Mouse (Mus musculus) gastrocnemius, adult 2 months (tissue): ENCODE measurements around the gene Psma6. TPM values are rescaled to one million over a fixed set of nuclear protein-coding genes. Genes with fewer than 3 reads are reported as not detected.

ENCODE experiments used
- DNase-seq: peaks from one replicate; pipeline ENCODE4 v3.0.0; 2022
- H3K27ac ChIP-seq: fragments of 200-600 bp; 2 replicates; pipeline ENCODE4 v1.8.1; 2022; ENCODE audit warnings: mild to moderate bottlenecking
- H3K4me3 ChIP-seq: fragments of 200-600 bp; 2 replicates; pipeline ENCODE4 v1.8.1; 2022; ENCODE audit warnings: mild to moderate bottlenecking, moderate library complexity
- CTCF ChIP-seq: fragments of 200-600 bp; IDR thresholded peaks from 2 replicates; pipeline ENCODE4 v1.8.1; 2022; ENCODE audit warnings: antibody characterized with exemption, mild to moderate bottlenecking, moderate library complexity
- intact Hi-C: fragments of 180-260 bp; cut with DNase I; formaldehyde crosslinking; loops from one replicate; pipeline ENCODE4 v1.15.1; 2025
- total RNA-seq, 2 experiments: library from RNA; stranded (reverse); gene quantifications; 2 replicates each; pipeline ENCODE4 v1.2.3; 2021

Psma6 gene
- total RNA-seq, 2 experiments from 2014 or later, result 165 to 168 TPM

GRCm38 (mm10) chr12:55397544-55398239, 13.7 kb downstream of the Psma6 start:
- DNase-seq, result no peak
- no peak for TF ChIP-seq CTCF
- peak overlapping the region; percentile 95 for H3K27ac ChIP-seq
- peak overlapping the region; percentile 81 for H3K4me3 ChIP-seq
- intact Hi-C loops, result loop anchor here (1.0 to 5.0 kb wide), 2 partner anchors 45 to 95 kb away; partner anchors contain the start of gene Nfkbia

- peak; percentile 96 for DNase-seq
- TF ChIP-seq CTCF, result peak; percentile 8; the same call in 1 of the 2 replicates
- Histone ChIP-seq H3K4me3 (peak overlapping the region; percentile 81), H3K27ac (peak overlapping the region; percentile 95)
- intact Hi-C loops, result loop anchor here (1.0 to 5.0 kb wide), 2 partner anchors 44 to 94 kb away; partner anchors contain the start of gene Nfkbia
These were observed 14.5 kb downstream of the Psma6 start for GRCm38 (mm10) chr12:55398240-55399127.

- H3K27ac ChIP-seq, result peak overlapping the region; percentile 95
- no peak for DNase-seq
- H3K4me3 ChIP-seq, result peak overlapping the region; percentile 81
- intact Hi-C loops, result loop anchor here (5.0 kb wide), 1 partner anchor 43 kb away; no protein-coding TSS in a partner anchor
- TF ChIP-seq CTCF, result no peak
These were observed 15.2 kb downstream of the Psma6 start for GRCm38 (mm10) chr12:55399128-55399677.

GRCm38 (mm10) chr12:55407888-55408287, 23.9 kb downstream of the Psma6 start:
- Histone ChIP-seq H3K4me3 (no peak overlapping the region), H3K27ac (no peak overlapping the region)
- no peak for TF ChIP-seq CTCF
- intact Hi-C loops, result no loop called here
- DNase-seq, result no peak

GRCm38 (mm10) chr12:55415255-55415654, 31.2 kb downstream of the Psma6 start:
- no peak for DNase-seq
- TF ChIP-seq CTCF, result no peak
- Histone ChIP-seq H3K27ac (no peak overlapping the region), H3K4me3 (no peak overlapping the region)
- intact Hi-C loops, result no loop called here

GRCm38 (mm10) chr12:55415762-55416161, 31.7 kb downstream of the Psma6 start:
- Histone ChIP-seq H3K4me3 (no peak overlapping the region), H3K27ac (no peak overlapping the region)
- intact Hi-C loops, result no loop called here
- DNase-seq, result no peak
- TF ChIP-seq CTCF, result no peak

GRCm38 (mm10) chr12:55420220-55420619, 36.2 kb downstream of the Psma6 start:
- intact Hi-C loops, result no loop called here
- no peak overlapping the region for H3K27ac ChIP-seq
- H3K4me3 ChIP-seq, result no peak overlapping the region
- no peak for DNase-seq
- no peak for TF ChIP-seq CTCF

GRCm38 (mm10) chr12:55422057-55422456, 38.0 kb downstream of the Psma6 start:
- Histone ChIP-seq H3K4me3 (no peak overlapping the region), H3K27ac (no peak overlapping the region)
- intact Hi-C loops, result no loop called here
- no peak for TF ChIP-seq CTCF
- DNase-seq, result no peak

GRCm38 (mm10) chr12:55426300-55426699, 42.3 kb downstream of the Psma6 start:
- no peak for DNase-seq
- intact Hi-C loops, result no loop called here
- no peak overlapping the region for H3K4me3 ChIP-seq
- TF ChIP-seq CTCF, result no peak
- no peak overlapping the region for H3K27ac ChIP-seq

- H3K4me3 ChIP-seq, result no peak overlapping the region
- no peak for DNase-seq
- TF ChIP-seq CTCF, result no peak
- intact Hi-C loops, result no loop called here
- no peak overlapping the region for H3K27ac ChIP-seq
These were observed 45.2 kb downstream of the Psma6 start for GRCm38 (mm10) chr12:55429201-55429600.

- TF ChIP-seq CTCF, result no peak
- H3K27ac ChIP-seq, result no peak overlapping the region
- no peak for DNase-seq
- no peak overlapping the region for H3K4me3 ChIP-seq
- intact Hi-C loops, result no loop called here
These were observed 45.9 kb downstream of the Psma6 start for GRCm38 (mm10) chr12:55429956-55430355.

- intact Hi-C loops, result no loop called here
- Histone ChIP-seq H3K4me3 (no peak overlapping the region), H3K27ac (no peak overlapping the region)
- TF ChIP-seq CTCF, result no peak
- no peak for DNase-seq
These were observed 48.4 kb downstream of the Psma6 start for GRCm38 (mm10) chr12:55432284-55432919.
